Mouse (Mus musculus): ENCODE measurements around the gene Lrpprc. TPM values are rescaled to one million over a fixed set of nuclear protein-coding genes. Genes with fewer than 3 reads are reported as not detected.
"Not testable (repeated sequence)": the region's sequence is repeated elsewhere in the genome, so short reads cannot be mapped to it uniquely, and the experiment has no call there.

Lrpprc gene
- polyA plus RNA-seq, 2 experiments: 23.7 to 31.8 TPM

DNA sequence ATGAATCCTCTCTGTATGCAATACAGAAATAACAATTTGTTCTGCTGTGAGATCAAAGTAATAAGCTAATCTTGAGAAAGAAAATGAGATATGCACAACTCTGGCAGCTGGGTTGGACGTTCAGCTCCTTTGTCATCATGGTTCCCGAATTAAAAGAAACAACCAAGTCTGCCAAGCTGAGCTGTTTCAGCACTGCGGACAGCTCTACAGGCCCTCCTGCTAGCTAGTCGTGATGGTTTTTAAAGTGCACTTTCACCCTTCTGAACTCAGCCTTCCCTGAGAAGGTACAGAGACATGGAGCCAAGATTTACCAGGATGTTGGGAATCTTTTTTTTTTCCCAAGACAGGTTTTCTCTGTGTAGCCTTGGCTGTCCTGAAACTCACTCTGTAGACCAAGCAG, 30.0 kb upstream of the Lrpprc start:
- H3K27ac ChIP-seq: no peak overlapping the region
- no peak overlapping the region for H3K4me3 ChIP-seq (ENCODE audit: insufficient read depth in 1 of 2, low read depth in 2 of 2, low read length in 2 of 2)
- ATAC-seq (ENCODE audit: insufficient read depth) (no peak), DNase-seq (ENCODE audit: low read depth in 3 of 3, low spot score in 3 of 3) (no peak)
- no peak overlapping the region for H3K9ac ChIP-seq (replicated peaks)
- no peaks in the 10 kb centered on the region for H3K9me3 ChIP-seq (ENCODE audit: control insufficient read depth, low read length)
- H3K4me2 ChIP-seq (ENCODE audit: low read depth): no peak overlapping the region
- WGBS (ENCODE audit: insufficient replicate concordance): 12% methylated on average over 4 of the region's 4 CpGs
- H3K4me1 ChIP-seq (replicated peaks; ENCODE audit: control insufficient read depth in 2 of 2, insufficient read depth in 2 of 2, low read length in 1 of 2): no peaks in the 10 kb centered on the region
- no peak for TF ChIP-seq CTCF (IDR thresholded peaks at IDR 0.05; ENCODE audit: low read depth)
- TF ChIP-seq EP300 (IDR thresholded peaks at IDR 0.05; ENCODE audit: low read depth): no peak
- no peaks in the 10 kb centered on the region for H3K36me3 ChIP-seq (replicated peaks; ENCODE audit: control insufficient read depth, insufficient read depth, low read depth)
- no peaks in the 10 kb centered on the region for H3K27me3 ChIP-seq (ENCODE audit: control insufficient read depth, insufficient read depth, low read length)

DNA sequence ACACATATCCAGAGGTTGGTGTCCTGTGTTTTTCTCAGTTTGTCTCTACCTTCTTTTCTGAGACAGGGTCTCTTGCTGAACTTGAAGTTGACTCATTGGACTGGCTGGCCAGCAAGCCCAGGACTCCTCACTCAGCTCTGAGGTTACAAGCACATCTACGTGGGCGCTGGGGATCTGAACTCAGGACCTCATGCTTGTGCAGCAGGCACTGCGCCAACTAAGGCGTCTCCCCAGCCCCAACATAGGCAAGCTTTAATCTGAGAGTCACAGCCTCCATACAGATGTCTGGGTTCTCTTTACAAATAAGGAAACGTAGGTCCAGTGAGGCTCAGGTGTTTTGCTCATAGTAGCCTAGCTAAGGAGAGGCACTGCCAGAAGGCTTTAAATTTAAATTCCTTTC, 27.8 kb upstream of the Lrpprc start:
- H3K9ac ChIP-seq (replicated peaks): no peak overlapping the region
- H3K4me2 ChIP-seq (ENCODE audit: low read depth): no peak overlapping the region
- 63% methylated on average over 5 of the region's 5 CpGs for WGBS (ENCODE audit: insufficient replicate concordance)
- no peaks in the 10 kb centered on the region for H3K4me1 ChIP-seq (replicated peaks; ENCODE audit: control insufficient read depth in 2 of 2, insufficient read depth in 2 of 2, low read length in 1 of 2)
- no peaks in the 10 kb centered on the region for H3K36me3 ChIP-seq (replicated peaks; ENCODE audit: control insufficient read depth, insufficient read depth, low read depth)
- no peak overlapping the region for H3K27ac ChIP-seq
- no peak for ATAC-seq (ENCODE audit: insufficient read depth)
- H3K9me3 ChIP-seq (ENCODE audit: control insufficient read depth, low read length): no peaks in the 10 kb centered on the region
- H3K27me3 ChIP-seq (ENCODE audit: control insufficient read depth, insufficient read depth, low read length): no peaks in the 10 kb centered on the region
- DNase-seq (ENCODE audit: low read depth in 3 of 3, low spot score in 3 of 3): no peak
- TF ChIP-seq CTCF (IDR thresholded peaks at IDR 0.05; ENCODE audit: low read depth): no peak
- no peak for TF ChIP-seq EP300 (IDR thresholded peaks at IDR 0.05; ENCODE audit: low read depth)
- H3K4me3 ChIP-seq (ENCODE audit: insufficient read depth in 1 of 2, low read depth in 2 of 2, low read length in 2 of 2): no peak overlapping the region

DNA sequence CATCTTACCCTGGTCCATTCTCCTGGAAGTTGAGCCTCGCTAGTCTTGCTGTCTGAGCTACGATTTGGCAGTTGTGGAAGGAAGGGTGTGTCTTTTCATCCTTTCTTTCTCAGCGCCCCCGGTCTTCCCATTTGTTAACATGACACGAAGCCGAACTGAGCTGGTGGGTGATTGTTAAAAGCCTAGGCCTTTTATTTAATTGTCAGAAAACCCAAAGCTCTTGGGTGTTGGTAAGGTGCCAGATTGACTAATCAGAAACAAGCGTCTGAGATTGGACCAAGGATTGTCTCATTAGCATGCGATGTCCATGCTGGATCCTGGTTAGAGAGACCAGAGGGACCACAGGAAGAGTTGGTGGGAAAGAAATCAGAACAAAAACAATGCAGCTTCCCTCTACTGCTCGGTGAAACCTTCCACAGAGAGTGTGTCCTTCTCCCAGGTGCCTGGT, 25.4 kb upstream of the Lrpprc start:
- DNase-seq (ENCODE audit: low read depth in 3 of 3, low spot score in 3 of 3) (no peak), ATAC-seq (ENCODE audit: insufficient read depth) (no peak)
- Histone ChIP-seq H3K27me3 (ENCODE audit: control insufficient read depth, insufficient read depth, low read length) (no peaks in the 10 kb centered on the region), H3K4me1 (replicated peaks; ENCODE audit: control insufficient read depth in 2 of 2, insufficient read depth in 2 of 2, low read length in 1 of 2) (no peaks in the 10 kb centered on the region), H3K27ac (no peak overlapping the region), H3K4me2 (ENCODE audit: low read depth) (no peak overlapping the region), H3K4me3 (ENCODE audit: insufficient read depth in 1 of 2, low read depth in 2 of 2, low read length in 2 of 2) (no peak overlapping the region), H3K9me3 (ENCODE audit: control insufficient read depth, low read length) (no peaks in the 10 kb centered on the region), H3K36me3 (replicated peaks; ENCODE audit: control insufficient read depth, insufficient read depth, low read depth) (no peaks in the 10 kb centered on the region), H3K9ac (replicated peaks) (no peak overlapping the region)
- 60% methylated on average over 9 of the region's 9 CpGs for WGBS (ENCODE audit: insufficient replicate concordance)
- TF ChIP-seq EP300 (IDR thresholded peaks at IDR 0.05; ENCODE audit: low read depth): no peak
- TF ChIP-seq CTCF (IDR thresholded peaks at IDR 0.05; ENCODE audit: low read depth): no peak

DNA sequence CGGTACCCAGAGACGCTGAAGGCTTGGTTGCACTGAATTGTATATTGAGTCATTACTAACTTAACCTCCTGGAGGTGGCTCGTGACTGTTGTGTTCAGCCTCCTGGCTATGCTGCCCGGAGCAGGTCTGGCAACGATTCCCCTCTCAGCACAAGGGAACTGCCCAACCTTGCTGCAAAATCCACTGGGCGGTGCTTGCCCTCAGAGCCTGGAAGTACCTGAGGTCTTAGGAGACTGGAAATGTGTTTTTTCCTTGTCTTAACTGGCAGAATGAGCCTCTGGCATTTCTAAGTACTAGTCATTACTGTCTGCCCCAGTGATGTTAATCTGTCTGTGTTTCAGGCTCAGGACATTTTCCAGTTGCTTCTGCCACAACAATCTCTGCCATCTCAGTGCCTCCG, 24.3 kb upstream of the Lrpprc start:
- Histone ChIP-seq H3K9ac (replicated peaks) (no peak overlapping the region), H3K36me3 (replicated peaks; ENCODE audit: control insufficient read depth, insufficient read depth, low read depth) (no peaks in the 10 kb centered on the region), H3K27me3 (ENCODE audit: control insufficient read depth, insufficient read depth, low read length) (no peaks in the 10 kb centered on the region), H3K4me1 (replicated peaks; ENCODE audit: control insufficient read depth in 2 of 2, insufficient read depth in 2 of 2, low read length in 1 of 2) (no peaks in the 10 kb centered on the region), H3K27ac (no peak overlapping the region), H3K4me2 (ENCODE audit: low read depth) (no peak overlapping the region), H3K9me3 (ENCODE audit: control insufficient read depth, low read length) (no peaks in the 10 kb centered on the region), H3K4me3 (ENCODE audit: insufficient read depth in 1 of 2, low read depth in 2 of 2, low read length in 2 of 2) (no peak overlapping the region)
- DNase-seq (ENCODE audit: low read depth in 3 of 3, low spot score in 3 of 3) (no peak), ATAC-seq (ENCODE audit: insufficient read depth) (no peak)
- TF ChIP-seq EP300 (IDR thresholded peaks at IDR 0.05; ENCODE audit: low read depth) (no peak), CTCF (IDR thresholded peaks at IDR 0.05; ENCODE audit: low read depth) (no peak)
- WGBS (ENCODE audit: insufficient replicate concordance): 63% methylated on average over 7 of the region's 7 CpGs

DNA sequence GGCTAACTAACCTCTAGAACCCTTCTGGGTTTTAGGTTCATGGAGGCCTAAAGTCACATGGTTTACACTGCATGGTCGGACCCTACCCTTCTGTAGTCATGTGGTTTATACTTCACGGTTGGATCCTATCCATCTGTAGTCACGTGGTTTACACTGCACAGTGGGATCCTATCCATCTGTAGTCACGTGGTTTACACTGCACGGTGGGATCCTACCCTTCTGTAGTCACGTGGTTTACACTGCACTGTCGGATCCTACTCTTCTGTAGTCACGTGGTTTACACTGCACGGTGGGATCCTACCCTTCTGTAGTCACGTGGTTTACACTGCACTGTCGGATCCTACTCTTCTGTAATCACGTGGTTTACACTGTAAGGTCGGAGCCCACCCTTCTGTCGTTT, 23.6 kb upstream of the Lrpprc start:
- WGBS (ENCODE audit: insufficient replicate concordance): 58% methylated on average over 14 of the region's 14 CpGs
- H3K4me3 ChIP-seq (ENCODE audit: insufficient read depth in 1 of 2, low read depth in 2 of 2, low read length in 2 of 2); H3K4me2 ChIP-seq (ENCODE audit: low read depth); H3K36me3 ChIP-seq (replicated peaks; ENCODE audit: control insufficient read depth, insufficient read depth, low read depth); DNase-seq (ENCODE audit: low read depth in 3 of 3, low spot score in 3 of 3); H3K27me3 ChIP-seq (ENCODE audit: control insufficient read depth, insufficient read depth, low read length); H3K27ac ChIP-seq; H3K9me3 ChIP-seq (ENCODE audit: control insufficient read depth, low read length); H3K9ac ChIP-seq (replicated peaks); ATAC-seq (ENCODE audit: insufficient read depth); H3K4me1 ChIP-seq (replicated peaks; ENCODE audit: control insufficient read depth in 2 of 2, insufficient read depth in 2 of 2, low read length in 1 of 2): not testable (repeated sequence)
